Mouse (Mus musculus) brain, embryonic 14.5 days (tissue): Measurements from ENCODE around the gene Metap1d.

ENCODE experiments used
- CTCF ChIP-seq: fragments of 200-500 bp; IDR thresholded peaks from 2 replicates; pipeline ENCODE4 v1.5.1; 2012; ENCODE audit warnings: inconsistent platforms, mild to moderate bottlenecking, moderate library complexity, borderline replicate concordance; ENCODE audit not compliant: insufficient read depth, insufficient read length; ENCODE audit errors: extremely low read depth
- POLR2A ChIP-seq: fragments of 200-500 bp; IDR thresholded peaks from 2 replicates; pipeline ENCODE4 v1.6.1; 2012; ENCODE audit warnings: mild to moderate bottlenecking, inconsistent platforms, borderline replicate concordance; ENCODE audit not compliant: poor library complexity, insufficient read depth, insufficient read length, severe bottlenecking; ENCODE audit errors: extremely low read depth

- TF ChIP-seq CTCF, result no peak
- TF ChIP-seq POLR2A, result no peak
Measured at GRCm38 (mm10) chr2:71544391-71545285, 91.6 kb downstream of the Metap1d start.
